Mouse (Mus musculus): ENCODE results near the gene Vps35l.

Gene Vps35l

DNA sequence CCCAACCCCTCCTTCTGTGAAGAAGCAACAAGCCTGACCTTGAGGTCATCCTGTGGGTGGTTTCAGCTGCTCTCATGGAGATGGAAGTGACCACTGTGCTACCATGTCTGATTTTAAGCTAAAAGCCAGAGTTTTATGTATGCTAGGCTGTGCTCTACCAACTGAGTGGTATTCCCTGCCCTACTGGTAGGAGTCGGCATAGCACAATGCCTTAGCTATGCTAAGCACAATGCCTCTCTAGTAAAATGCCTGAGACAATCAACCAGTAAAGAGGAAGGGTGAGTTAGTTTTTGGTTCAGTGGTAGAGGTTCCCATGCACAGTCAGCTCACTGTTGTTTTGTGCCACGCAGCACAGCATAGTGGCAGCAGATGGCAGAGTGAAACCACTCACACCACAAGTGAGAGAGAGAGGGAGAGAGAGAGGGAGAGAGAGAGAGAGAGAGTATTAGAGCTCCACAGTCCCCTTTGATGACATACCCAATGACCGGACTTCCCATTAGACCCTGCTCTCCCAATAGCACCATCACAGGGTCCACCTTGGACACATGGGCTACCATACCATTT is 139.5 kb downstream of the Vps35l start:
- DNase-seq (ENCODE audit: low spot score in 2 of 2): no peak

DNA sequence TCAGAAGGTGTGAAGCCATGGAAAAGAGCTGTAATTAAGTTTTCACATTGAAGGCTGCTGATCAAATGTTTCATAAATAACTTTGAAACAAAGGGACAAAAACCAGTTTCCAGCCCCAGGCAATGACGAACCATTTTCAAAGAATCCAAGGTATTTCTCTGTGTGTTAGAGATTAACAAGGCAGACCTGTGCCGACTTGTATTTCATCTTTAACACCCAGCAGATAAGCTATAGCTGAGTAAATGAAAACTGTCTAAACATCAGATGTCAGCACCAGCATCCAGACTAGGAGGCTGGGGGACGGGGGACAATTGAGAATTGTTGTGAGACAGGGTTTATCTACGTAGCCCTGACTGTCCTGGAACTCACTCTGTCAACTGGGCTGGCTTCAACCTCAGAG is 143.9 kb downstream of the Vps35l start:
- DNase-seq (ENCODE audit: low spot score in 2 of 2): no peak

DNA sequence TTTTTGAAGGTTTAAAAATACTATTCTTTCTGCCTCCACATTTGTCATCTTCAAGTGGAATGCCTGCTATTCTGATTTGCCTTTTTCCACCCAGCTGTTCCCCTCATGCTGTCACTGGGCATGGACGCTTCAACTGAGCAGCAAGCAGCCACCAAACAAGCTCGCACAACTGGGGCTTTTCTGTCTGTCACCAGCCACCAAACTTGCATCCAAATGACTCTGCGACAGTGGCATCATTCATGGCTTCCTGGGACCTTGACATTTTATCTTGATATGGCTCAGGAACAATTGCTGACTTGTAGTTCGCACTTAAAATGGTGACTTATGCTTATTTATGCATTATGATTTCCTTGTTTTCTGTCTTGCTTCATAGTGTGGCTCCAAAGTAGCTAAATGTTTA is 144.9 kb downstream of the Vps35l start:
- DNase-seq (ENCODE audit: low spot score in 2 of 2): no peak

DNA sequence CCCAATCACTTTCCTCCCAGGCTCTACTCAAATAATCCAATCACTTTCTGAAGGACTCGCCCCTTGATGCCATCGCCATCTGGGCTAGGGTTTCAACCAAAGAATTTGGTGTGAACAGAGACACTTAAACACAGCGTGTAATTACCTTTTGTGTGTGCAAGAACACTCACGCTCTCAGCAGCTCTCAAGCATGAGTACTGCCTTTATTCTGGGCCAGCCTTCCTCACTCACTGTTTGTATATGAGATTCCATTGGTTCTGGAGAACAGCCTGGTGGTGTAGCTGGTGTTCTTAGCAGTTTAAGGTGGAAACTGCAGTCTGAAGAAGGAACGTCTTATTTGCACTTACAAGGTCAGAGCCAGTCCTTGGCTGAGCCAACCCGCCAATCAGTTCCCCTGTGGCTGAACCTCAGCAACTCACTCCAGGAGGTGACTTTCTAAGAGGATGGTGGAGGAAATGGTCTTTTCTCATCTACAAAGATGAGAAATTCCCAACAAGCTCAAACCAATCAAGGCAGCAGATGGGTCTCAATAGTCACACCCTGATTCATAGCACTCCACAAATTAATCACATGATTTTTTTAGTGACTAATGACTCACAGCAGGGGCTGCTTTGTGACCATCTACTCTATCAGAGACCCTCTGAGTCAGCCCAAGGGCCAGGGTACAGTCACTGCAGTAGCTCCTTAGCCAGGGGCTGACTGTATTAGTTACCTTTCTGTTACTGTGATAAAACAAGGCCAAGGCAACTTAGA is 147.5 kb downstream of the Vps35l start:
- no peak for DNase-seq (ENCODE audit: low spot score in 2 of 2)

DNA sequence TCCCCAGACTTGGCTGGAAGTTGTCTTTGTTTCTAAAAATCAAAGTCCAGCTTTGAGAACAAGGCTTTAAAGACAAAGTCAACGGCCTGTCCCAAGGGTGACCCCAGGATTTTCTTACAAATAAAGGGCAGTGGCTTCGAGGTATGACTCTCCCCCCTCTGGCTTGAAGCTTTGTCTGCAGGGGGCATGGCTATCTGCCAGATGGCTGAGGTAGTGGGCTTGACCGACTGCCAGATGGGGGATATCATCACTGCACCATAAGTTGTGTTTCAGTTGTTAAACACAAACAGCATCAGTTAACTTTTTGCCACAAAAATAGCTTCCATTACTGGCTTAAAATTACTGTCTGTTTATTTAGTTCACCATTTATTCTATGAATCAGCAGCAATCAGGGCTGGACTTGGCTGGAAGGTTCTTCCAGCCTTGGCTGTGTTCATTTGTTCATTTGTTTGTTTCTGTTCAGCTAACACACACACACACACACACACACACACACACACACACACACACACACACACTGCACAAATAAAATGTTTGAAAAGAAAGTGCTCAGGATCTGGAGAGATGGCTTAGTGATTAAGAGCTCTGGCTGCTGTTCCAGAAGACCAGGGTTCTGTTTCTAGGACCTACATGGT is 149.1 kb downstream of the Vps35l start:
- DNase-seq (ENCODE audit: low spot score in 2 of 2): no peak

Measured in right cerebral cortex, postnatal 36 days (tissue).